Mouse (Mus musculus) CH12.LX (cell line): ENCODE measurements around the gene Arhgap35. TPM values are rescaled to one million over a fixed set of nuclear protein-coding genes. Genes with fewer than 3 reads are reported as not detected.

Experiments used
- DNase-seq: peaks from one replicate; pipeline ENCODE4 v3.0.0-alpha.2; 2013; ENCODE audit errors: extremely low read depth
- H3K27ac ChIP-seq: 2 replicates; pipeline ENCODE4 v1.5.1; 2012; ENCODE audit warnings: low read depth, mild to moderate bottlenecking, control low read depth, moderate library complexity; ENCODE audit not compliant: insufficient read depth
- H3K27me3 ChIP-seq: replicated peaks from 2 replicates; pipeline ENCODE3; 2012; ENCODE audit warnings: inconsistent platforms
- H3K36me3 ChIP-seq, 2 experiments: replicated peaks in 1 of 2; 2 replicates each; pipeline versions ENCODE3 to v1.6.1; 2012; ENCODE audit warnings: inconsistent platforms in 1 of 2, low read length in 1 of 2, mild to moderate bottlenecking in 1 of 2, mixed read lengths in 1 of 2, moderate library complexity in 1 of 2; ENCODE audit not compliant: control insufficient read depth in 1 of 2, insufficient read depth in 1 of 2
- H3K4me1 ChIP-seq, 2 experiments: 2 replicates each; pipeline ENCODE4 v1.6.1; 2012; ENCODE audit warnings: inconsistent platforms in 1 of 2, moderate library complexity in 1 of 2; ENCODE audit not compliant: insufficient read depth in 2 of 2, control insufficient read depth in 1 of 2
- H3K4me2 ChIP-seq: 2 replicates; pipeline ENCODE4 v1.6.1; 2012; ENCODE audit warnings: low read depth, mild to moderate bottlenecking, control low read depth; ENCODE audit not compliant: poor library complexity, insufficient read depth, severe bottlenecking
- H3K4me3 ChIP-seq, 3 experiments: fragments of 150-350 bp in 1 of 3; sonication (generic) in 1 of 3; replicated peaks in 1 of 3; 2 replicates each; pipeline versions ENCODE3 to v1.5.1; 2011 to 2012; ENCODE audit warnings: low read depth in 2 of 3, low read length in 2 of 3, mild to moderate bottlenecking in 2 of 3, moderate library complexity in 2 of 3, control low read depth in 1 of 3, improper control_type of control experiment in 1 of 3, inconsistent platforms in 1 of 3, mixed read lengths in 1 of 3; ENCODE audit not compliant: poor library complexity in 1 of 3
- H3K79me2 ChIP-seq: replicated peaks from 2 replicates; pipeline ENCODE4 v1.6.1; 2012; ENCODE audit warnings: mild to moderate bottlenecking, moderate library complexity; ENCODE audit not compliant: control insufficient read depth, poor library complexity, insufficient read depth, severe bottlenecking; ENCODE audit errors: extremely low read depth
- H3K9ac ChIP-seq: 2 replicates; pipeline ENCODE4 v1.6.1; 2012; ENCODE audit warnings: low read depth, mild to moderate bottlenecking, control low read depth, moderate library complexity; ENCODE audit not compliant: insufficient read depth
- H3K9me3 ChIP-seq: replicated peaks from 2 replicates; pipeline ENCODE3; 2012; ENCODE audit warnings: low read length, inconsistent platforms, mixed read lengths
- CHD1 ChIP-seq: IDR thresholded peaks from 2 replicates; pipeline ENCODE4 v1.6.1; 2012; ENCODE audit warnings: low read depth, low read length, improper control_type of control experiment, inconsistent platforms
- CTCF ChIP-seq, 2 experiments: IDR thresholded peaks in 1 of 2; conservative IDR thresholded peaks in 1 of 2; 2 replicates each; pipeline ENCODE4 v1.5.1; 2011 to 2012; ENCODE audit warnings: low read depth in 2 of 2, low read length in 2 of 2, improper control_type of control experiment in 1 of 2, inconsistent platforms in 1 of 2, mild to moderate bottlenecking in 1 of 2, moderate library complexity in 1 of 2
- E2F4 ChIP-seq: IDR thresholded peaks from 2 replicates; pipeline ENCODE4 v1.6.1; 2011; ENCODE audit warnings: low read depth, low read length, improper control_type of control experiment; ENCODE audit not compliant: insufficient replicate concordance
- ETS1 ChIP-seq: conservative IDR thresholded peaks from 2 replicates; pipeline ENCODE4 v1.6.1; 2012; ENCODE audit warnings: low read depth, mild to moderate bottlenecking, inconsistent platforms, low read length, improper control_type of control experiment, moderate library complexity
- KAT2A ChIP-seq: IDR thresholded peaks from 2 replicates; pipeline ENCODE4 v1.6.1; 2012; ENCODE audit warnings: low read length, improper control_type of control experiment, inconsistent platforms; ENCODE audit not compliant: insufficient replicate concordance
- MEF2A ChIP-seq: IDR thresholded peaks from 2 replicates; pipeline ENCODE4 v1.6.1; 2014; ENCODE audit warnings: low read depth, mild to moderate bottlenecking, inconsistent platforms, low read length, improper control_type of control experiment, borderline replicate concordance
- NRF1 ChIP-seq: IDR thresholded peaks from 2 replicates; pipeline ENCODE4 v1.6.1; 2014; ENCODE audit warnings: low read depth, mild to moderate bottlenecking, inconsistent platforms, low read length, improper control_type of control experiment, moderate library complexity
- RAD21 ChIP-seq: IDR thresholded peaks from 2 replicates; pipeline ENCODE4 v1.6.1; 2011; ENCODE audit warnings: low read depth, mild to moderate bottlenecking, low read length, improper control_type of control experiment, moderate library complexity
- RCOR1 ChIP-seq: conservative IDR thresholded peaks from 2 replicates; pipeline ENCODE4 v1.6.1; 2012; ENCODE audit warnings: low read depth, mild to moderate bottlenecking, inconsistent platforms, low read length, improper control_type of control experiment
- SIN3A ChIP-seq: IDR thresholded peaks from 2 replicates; pipeline ENCODE4 v1.6.1; 2012; ENCODE audit warnings: low read length, improper control_type of control experiment, inconsistent platforms
- SMC3 ChIP-seq: IDR thresholded peaks from 2 replicates; pipeline ENCODE4 v1.6.1; 2011; ENCODE audit warnings: low read depth, low read length, improper control_type of control experiment
- TCF12 ChIP-seq: IDR thresholded peaks from 2 replicates; pipeline ENCODE4 v1.6.1; 2014; ENCODE audit warnings: low read depth, mild to moderate bottlenecking, inconsistent platforms, low read length, improper control_type of control experiment
- UBTF ChIP-seq: IDR thresholded peaks from 2 replicates; pipeline ENCODE4 v1.6.1; 2012; ENCODE audit warnings: low read depth, mild to moderate bottlenecking, inconsistent platforms, low read length, improper control_type of control experiment, moderate library complexity
- USF1 ChIP-seq: IDR thresholded peaks from 2 replicates; pipeline ENCODE4 v1.6.1; 2014; ENCODE audit warnings: low read depth, mild to moderate bottlenecking, inconsistent platforms, low read length, improper control_type of control experiment
- ZC3H11A ChIP-seq: IDR thresholded peaks from 2 replicates; pipeline ENCODE4 v1.6.1; 2012; ENCODE audit warnings: low read depth, mild to moderate bottlenecking, inconsistent platforms, low read length, improper control_type of control experiment
- ZMIZ1 ChIP-seq: IDR thresholded peaks from 2 replicates; pipeline ENCODE4 v1.6.1; 2012; ENCODE audit warnings: low read depth, mild to moderate bottlenecking, inconsistent platforms, low read length, improper control_type of control experiment
- dilution Hi-C: fragments of 300-500 bp; cut with MboI; formaldehyde crosslinking; loops from 2 replicates; pipeline ENCODE4 v1.14.3; 2020; ENCODE audit warnings: low sequenced_read_pairs; ENCODE audit not compliant: extremely low pct_unique_long_range_greater_than_20kb, extremely low pct_ligation_motif_present
- in situ Hi-C: fragments of 300-500 bp; cut with MboI; formaldehyde crosslinking; loops from 3 replicates; pipeline ENCODE4 v1.14.3; 2019; ENCODE audit warnings: low sequenced_read_pairs, low pct_ligation_motif_present, low pct_unique_long_range_greater_than_20kb, mixed read lengths
- polyA plus RNA-seq: library from polyadenylated mRNA; unstranded; fragments of >175 nt; gene quantifications from 2 replicates; pipeline ENCODE4 v1.2.1, GENCODE M21; 2012; ENCODE audit warnings: low read depth; ENCODE audit not compliant: insufficient read length
- total RNA-seq, 2 experiments: library from RNA; depleted of rRNA; stranded (reverse); fragments of 300-350 nt in 1 of 2; fragments of >200 nt in 1 of 2; gene quantifications; 2 replicates each; pipeline ENCODE4 v1.2.3; 2012 to 2014

Arhgap35 gene
- total and polyA plus RNA-seq, 3 experiments = 3.0 to 7.2 (median 5.3) TPM

DNA sequence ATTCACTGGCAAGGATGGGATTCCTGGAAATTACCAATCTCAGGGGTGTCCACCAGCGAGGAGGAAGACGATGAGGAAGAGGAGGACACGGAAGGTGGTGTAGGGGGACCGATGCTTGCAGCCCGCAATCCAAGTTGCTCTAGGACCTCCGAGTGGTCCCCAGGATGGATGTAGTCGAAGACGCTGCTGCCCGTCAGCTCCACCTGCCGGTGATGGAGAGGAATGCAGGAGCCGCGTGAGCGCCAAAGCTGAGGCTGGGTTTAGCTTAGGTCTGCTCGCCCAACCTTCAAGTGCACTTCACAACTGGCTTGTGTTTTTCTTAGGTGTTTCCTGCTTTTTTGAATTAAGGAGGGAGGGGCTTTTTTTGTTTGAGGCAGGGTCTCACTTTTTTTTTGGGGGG, 151.6 kb downstream of the Arhgap35 start:
- DNase-seq = peak; percentile 71
- Histone ChIP-seq H3K79me2 (no peaks in the 10 kb centered on the region), H3K9ac (no peak overlapping the region), H3K27me3 (peaks cover 3% of the 10 kb centered on the region)
- no peak for TF ChIP-seq UBTF
- TF ChIP-seq SIN3A = no peak
- no peak for TF ChIP-seq USF1
- TF ChIP-seq TCF12 = peak; percentile 14; the same call in 1 of the 2 replicates
- no peak for TF ChIP-seq ZMIZ1
- no peak for TF ChIP-seq CHD1
- TF ChIP-seq NRF1 = no peak
- TF ChIP-seq KAT2A = no peak
- TF ChIP-seq RCOR1 = peak; percentile 60; the same call in 1 of the 2 replicates
- peak; percentile 82 to 87 for TF ChIP-seq CTCF (conservative IDR thresholded peaks at IDR 0.05 in 1 of 2, IDR thresholded peaks at IDR 0.05 in 1 of 2; ENCODE audit: low read depth in 2 of 2, low read length in 2 of 2)
- peak; percentile 78 for TF ChIP-seq SMC3
- no peak for TF ChIP-seq ZC3H11A
- TF ChIP-seq RAD21 = peak; percentile 58
- TF ChIP-seq, all 38 proteins: peak for 5
- dilution Hi-C loops = no loop called here
- in situ Hi-C loops = no loop called here
- no peak overlapping the region for H3K4me3 ChIP-seq
- H3K27ac ChIP-seq = no peak overlapping the region
- peaks cover 0 to 10% of the 10 kb centered on the region in 2 experiments for H3K36me3 ChIP-seq
- H3K4me2 ChIP-seq = no peak overlapping the region
- no peaks in the 10 kb centered on the region for H3K9me3 ChIP-seq
- H3K4me1 ChIP-seq = peaks cover 5 to 6% of the 10 kb centered on the region in 2 experiments; a peak in 3 of 4 replicates

DNA sequence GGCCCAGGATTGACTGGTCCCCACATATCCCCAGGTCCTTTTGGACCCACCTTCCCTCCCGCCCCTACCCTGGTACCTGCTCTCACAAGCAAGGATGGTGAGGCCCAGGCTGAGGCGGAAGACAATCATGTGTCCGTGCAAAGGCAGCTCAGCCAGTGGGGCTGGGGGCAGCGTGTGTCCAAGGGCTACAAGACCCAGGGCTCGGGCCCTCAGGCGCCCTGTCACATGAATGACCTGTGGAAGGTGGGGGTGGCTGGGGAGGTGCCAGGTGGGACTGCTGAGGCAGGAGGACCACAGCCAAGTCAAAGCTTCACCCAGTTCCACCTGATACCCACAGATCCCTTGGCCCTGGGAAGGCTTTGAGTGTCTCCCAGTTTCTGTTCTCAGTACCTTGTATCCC, 153.1 kb downstream of the Arhgap35 start:
- no peak for DNase-seq
- Histone ChIP-seq H3K27me3 (peaks cover 3% of the 10 kb centered on the region), H3K27ac (no peak overlapping the region), H3K4me3 (no peak overlapping the region), H3K36me3 (peaks cover 0 to 25% of the 10 kb centered on the region in 2 experiments), H3K79me2 (no peaks in the 10 kb centered on the region), H3K4me1 (peaks cover 5 to 6% of the 10 kb centered on the region in 2 experiments; a peak in 3 of 4 replicates), H3K9me3 (no peaks in the 10 kb centered on the region), H3K9ac (no peak overlapping the region), H3K4me2 (no peak overlapping the region)
- dilution Hi-C loops (no loop called here), in situ Hi-C loops (no loop called here)
- TF ChIP-seq MEF2A = no peak
- TF ChIP-seq E2F4 = no peak
- no peak for TF ChIP-seq ETS1
